Mouse (Mus musculus): ENCODE measurements around the gene Dtx4. TPM values are rescaled to one million over a fixed set of nuclear protein-coding genes. Genes with fewer than 3 reads are reported as not detected.

Dtx4 gene
- polyA plus RNA-seq, 1 experiment from 2014 or later, result 54.9 TPM

DNA sequence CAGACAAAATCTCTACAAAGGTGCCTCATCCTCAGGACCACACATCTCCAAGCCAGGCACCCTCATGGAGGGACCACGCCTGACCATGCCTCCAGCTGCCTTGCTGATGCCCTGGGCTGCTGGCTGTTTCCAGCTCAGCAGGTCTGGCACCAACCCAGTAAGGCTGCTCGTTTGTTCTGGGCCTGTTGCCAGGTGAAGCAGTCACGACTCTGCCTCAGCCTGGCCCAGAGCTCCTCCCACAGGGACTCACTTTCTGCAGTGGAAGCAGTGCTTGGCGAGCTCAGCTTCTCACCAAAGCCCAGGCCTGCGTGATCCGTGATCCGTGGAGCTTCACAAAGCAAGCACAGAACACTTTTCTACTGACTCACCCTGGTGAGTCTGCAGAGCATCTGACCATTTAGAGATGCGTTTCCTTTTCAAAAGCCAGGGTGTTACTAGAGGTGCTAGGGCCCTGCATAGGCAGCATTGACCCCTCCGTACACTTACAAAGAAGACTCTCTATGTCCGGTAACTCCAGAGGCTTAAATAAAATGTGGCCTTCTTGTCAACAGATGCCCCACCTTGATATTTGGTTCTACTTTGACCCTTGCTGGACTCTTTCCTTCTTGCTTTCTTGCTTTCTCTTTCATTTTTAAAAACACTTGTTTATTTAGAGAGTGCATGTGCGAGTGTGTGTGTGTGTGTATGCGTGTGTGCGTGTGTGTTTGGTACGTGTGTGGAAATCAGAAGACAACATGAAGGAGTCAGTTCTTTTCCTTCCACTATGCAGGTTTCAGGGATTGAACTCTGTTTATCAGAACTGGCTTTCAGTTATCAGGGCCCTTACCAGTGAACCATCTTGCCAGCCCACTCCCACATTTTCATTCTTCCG lies 25.6 kb downstream of the Dtx4 start:
- 82% methylated on average over 15 of the region's 15 CpGs for WGBS
- H3K4me3 ChIP-seq, result no peak overlapping the region
- H3K9me3 ChIP-seq (replicated peaks), result no peaks in the 10 kb centered on the region
- no peak for DNase-seq (ENCODE audit: low spot score)
- H3K27ac ChIP-seq (replicated peaks), result no peak overlapping the region
- H3K27me3 ChIP-seq (ENCODE audit: low read depth, poor library complexity, severe bottlenecking), result no peaks in the 10 kb centered on the region
- peaks cover 100% of the 10 kb centered on the region for H3K36me3 ChIP-seq
- H3K4me1 ChIP-seq, result 0 out of 2 replicates have a peak, but pooled peaks cover 3% of the 10 kb centered on the region

- DNase-seq (ENCODE audit: low spot score), result no peak
- Histone ChIP-seq H3K27me3 (ENCODE audit: low read depth, poor library complexity, severe bottlenecking) (no peaks in the 10 kb centered on the region), H3K27ac (replicated peaks) (no peak overlapping the region), H3K4me1 (0 out of 2 replicates have a peak, but pooled peaks cover 3% of the 10 kb centered on the region), H3K9me3 (replicated peaks) (no peaks in the 10 kb centered on the region), H3K4me3 (no peak overlapping the region), H3K36me3 (peaks cover 100% of the 10 kb centered on the region)
- 96% methylated on average over 4 of the region's 4 CpGs for WGBS
Observed at GRCm38 (mm10) chr19:12473951-12474350, 27.3 kb downstream of the Dtx4 start.

DNA sequence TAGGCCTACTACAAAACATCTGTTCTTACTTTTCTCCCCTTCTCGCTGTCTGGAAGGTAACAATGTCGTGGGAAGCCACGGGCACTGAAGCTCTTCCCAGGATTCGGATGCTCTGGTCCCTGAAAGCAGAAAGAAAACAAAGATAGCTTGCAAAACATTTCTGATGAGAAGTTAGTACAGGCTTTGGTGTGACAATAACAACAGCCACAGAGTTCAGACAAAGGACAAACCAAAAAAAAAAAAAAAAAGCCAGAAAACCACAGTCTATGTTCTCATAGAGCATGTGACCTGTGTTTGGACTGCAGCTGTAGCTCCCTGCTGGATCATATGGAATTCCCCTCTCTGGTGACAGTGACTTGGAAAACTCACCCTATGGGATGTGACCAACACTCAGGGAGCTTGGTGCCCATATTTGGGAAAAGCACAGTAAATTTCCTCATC lies 28.0 kb downstream of the Dtx4 start:
- WGBS, result 77% methylated on average over 4 of the region's 4 CpGs
- H3K27ac ChIP-seq (replicated peaks), result no peak overlapping the region
- peaks cover 100% of the 10 kb centered on the region for H3K36me3 ChIP-seq
- DNase-seq (ENCODE audit: low spot score), result no peak
- H3K4me1 ChIP-seq, result 0 out of 2 replicates have a peak, but pooled peaks cover 3% of the 10 kb centered on the region
- H3K4me3 ChIP-seq, result no peak overlapping the region
- H3K9me3 ChIP-seq (replicated peaks), result no peaks in the 10 kb centered on the region
- H3K27me3 ChIP-seq (ENCODE audit: low read depth, poor library complexity, severe bottlenecking), result no peaks in the 10 kb centered on the region

DNA sequence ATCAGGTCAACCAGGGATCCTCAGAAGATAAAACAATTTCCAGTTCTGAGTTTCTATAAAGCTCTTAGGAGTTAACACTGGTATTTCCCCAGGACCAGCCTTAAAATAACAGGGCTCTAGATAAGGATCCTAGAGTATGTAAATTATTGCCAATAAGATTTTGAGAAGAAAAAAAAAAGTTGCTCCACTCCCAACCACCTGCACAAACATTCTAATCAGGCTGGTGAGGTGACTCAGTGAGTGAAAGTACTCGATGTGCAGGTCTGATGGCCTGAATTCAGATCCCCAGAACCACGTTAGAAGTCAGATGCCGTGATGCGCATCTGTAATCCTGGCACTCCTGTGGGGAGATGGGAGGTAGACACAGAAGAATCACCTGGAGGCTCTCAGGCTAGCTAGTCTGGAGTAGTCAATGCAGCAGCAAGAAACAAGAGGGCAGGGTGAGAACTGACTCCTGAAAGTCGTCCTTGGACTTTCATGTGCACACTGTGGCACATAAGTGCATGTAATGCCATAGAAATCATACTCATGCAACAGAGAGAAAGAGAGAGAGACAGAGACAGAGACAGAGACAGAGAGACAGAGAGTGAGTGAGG lies 28.8 kb downstream of the Dtx4 start:
- Histone ChIP-seq H3K4me1 (no peaks in the 10 kb centered on the region), H3K27me3 (ENCODE audit: low read depth, poor library complexity, severe bottlenecking) (no peaks in the 10 kb centered on the region), H3K36me3 (peaks cover 100% of the 10 kb centered on the region), H3K27ac (replicated peaks) (no peak overlapping the region), H3K4me3 (no peak overlapping the region), H3K9me3 (replicated peaks) (no peaks in the 10 kb centered on the region)
- DNase-seq (ENCODE audit: low spot score), result no peak
- WGBS, result 90% methylated on average over 5 of the region's 5 CpGs

GRCm38 (mm10) chr19:12471866-12472265 lies 29.4 kb downstream of the Dtx4 start:
- Histone ChIP-seq H3K27me3 (ENCODE audit: low read depth, poor library complexity, severe bottlenecking) (no peaks in the 10 kb centered on the region), H3K4me3 (no peak overlapping the region), H3K4me1 (no peaks in the 10 kb centered on the region), H3K9me3 (replicated peaks) (no peaks in the 10 kb centered on the region), H3K27ac (replicated peaks) (no peak overlapping the region), H3K36me3 (peaks cover 100% of the 10 kb centered on the region)
- WGBS, result 85% methylated on average over 3 of the region's 3 CpGs
- no peak for DNase-seq (ENCODE audit: low spot score)

GRCm38 (mm10) chr19:12467436-12467835 lies 33.8 kb downstream of the Dtx4 start:
- DNase-seq (ENCODE audit: low spot score), result peak; percentile 55
- 82% methylated on average over 5 of the region's 5 CpGs for WGBS

GRCm38 (mm10) chr19:12466204-12466603 lies 35.0 kb downstream of the Dtx4 start:
- H3K36me3 ChIP-seq, result peaks cover 78% of the 10 kb centered on the region

More at GRCm38 (mm10) chr19:12467436-12467835, 33.8 kb downstream of the Dtx4 start:
- H3K4me1 ChIP-seq, result peaks cover 12% of the 10 kb centered on the region; the same call in 1 of the 2 replicates
- H3K4me3 ChIP-seq, result no peak overlapping the region
- H3K36me3 ChIP-seq, result peaks cover 91% of the 10 kb centered on the region
- peak overlapping the region; percentile 47; the same call in 1 of the 2 replicates for H3K27ac ChIP-seq (replicated peaks)
- H3K27me3 ChIP-seq (ENCODE audit: low read depth, poor library complexity, severe bottlenecking), result no peaks in the 10 kb centered on the region
- H3K9me3 ChIP-seq (replicated peaks), result no peaks in the 10 kb centered on the region

DNA sequence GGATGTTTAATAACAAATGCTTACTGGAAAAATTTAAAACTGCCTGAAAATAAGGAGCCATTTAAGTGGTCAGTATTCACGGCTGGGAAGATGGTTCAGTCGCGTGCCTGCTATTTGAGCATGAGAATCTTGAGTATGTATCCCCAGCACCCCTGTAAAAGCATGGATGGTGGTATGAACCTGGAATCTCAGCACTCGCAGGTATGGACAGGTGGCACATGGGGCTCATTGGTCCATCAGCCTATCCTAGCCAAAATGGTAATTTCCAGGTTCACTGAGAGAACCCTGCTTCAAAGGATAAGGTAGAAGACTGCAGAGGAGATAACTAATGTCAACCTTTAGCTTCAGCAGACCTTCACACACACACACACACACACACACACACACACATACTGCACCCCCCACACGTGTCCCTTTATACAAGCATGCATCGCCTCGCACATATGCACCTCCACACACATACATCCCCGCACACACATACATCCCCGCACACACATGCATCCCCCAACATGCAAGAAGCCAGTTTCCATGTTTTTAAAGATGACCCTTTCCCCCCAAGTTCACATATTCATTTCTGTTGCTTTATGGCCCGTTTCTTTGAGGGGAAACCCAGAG lies 35.6 kb downstream of the Dtx4 start:
- no peaks in the 10 kb centered on the region for H3K27me3 ChIP-seq (ENCODE audit: low read depth, poor library complexity, severe bottlenecking)
- no peak overlapping the region for H3K27ac ChIP-seq (replicated peaks)
- peaks cover 73% of the 10 kb centered on the region for H3K36me3 ChIP-seq
- no peak overlapping the region for H3K4me3 ChIP-seq
- 91% methylated on average over 10 of the region's 10 CpGs for WGBS
- H3K9me3 ChIP-seq (replicated peaks), result no peaks in the 10 kb centered on the region
- peaks cover 12% of the 10 kb centered on the region; the same call in 1 of the 2 replicates for H3K4me1 ChIP-seq
- no peak for DNase-seq (ENCODE audit: low spot score)

More at GRCm38 (mm10) chr19:12466204-12466603, 35.0 kb downstream of the Dtx4 start:
- DNase-seq (ENCODE audit: low spot score), result peak; percentile 53
- Histone ChIP-seq H3K9me3 (replicated peaks) (no peaks in the 10 kb centered on the region), H3K4me1 (peaks cover 12% of the 10 kb centered on the region; the same call in 1 of the 2 replicates), H3K4me3 (no peak overlapping the region), H3K27me3 (ENCODE audit: low read depth, poor library complexity, severe bottlenecking) (no peaks in the 10 kb centered on the region), H3K27ac (replicated peaks) (no peak overlapping the region)
- 34% methylated on average over 7 of the region's 7 CpGs for WGBS

DNA sequence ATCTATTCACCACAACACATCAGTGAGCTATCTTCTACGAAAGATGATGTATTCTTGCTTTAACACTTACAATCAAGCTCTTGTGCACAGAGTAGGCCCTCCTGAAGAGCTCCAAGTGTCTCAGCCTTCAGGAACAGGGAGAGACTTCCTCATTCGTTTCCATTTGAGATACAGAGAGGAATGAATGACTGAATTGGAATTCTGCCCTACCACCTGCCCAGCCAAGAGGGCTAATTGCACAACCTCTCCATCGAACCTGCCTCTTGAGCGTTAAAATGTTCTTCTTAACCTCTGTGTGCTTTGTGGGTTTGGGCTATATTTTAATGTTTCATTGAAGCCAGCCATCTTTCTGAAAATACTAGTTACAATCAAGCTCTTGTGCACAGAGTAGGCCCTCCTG lies 36.6 kb downstream of the Dtx4 start:
- Histone ChIP-seq H3K27ac (replicated peaks) (no peak overlapping the region), H3K4me1 (peaks cover 12% of the 10 kb centered on the region; the same call in 1 of the 2 replicates), H3K9me3 (replicated peaks) (no peaks in the 10 kb centered on the region), H3K27me3 (ENCODE audit: low read depth, poor library complexity, severe bottlenecking) (no peaks in the 10 kb centered on the region), H3K4me3 (no peak overlapping the region), H3K36me3 (peaks cover 63% of the 10 kb centered on the region)
- DNase-seq (ENCODE audit: low spot score), result no peak
- WGBS, result 92% methylated on average over 4 of the region's 4 CpGs

DNA sequence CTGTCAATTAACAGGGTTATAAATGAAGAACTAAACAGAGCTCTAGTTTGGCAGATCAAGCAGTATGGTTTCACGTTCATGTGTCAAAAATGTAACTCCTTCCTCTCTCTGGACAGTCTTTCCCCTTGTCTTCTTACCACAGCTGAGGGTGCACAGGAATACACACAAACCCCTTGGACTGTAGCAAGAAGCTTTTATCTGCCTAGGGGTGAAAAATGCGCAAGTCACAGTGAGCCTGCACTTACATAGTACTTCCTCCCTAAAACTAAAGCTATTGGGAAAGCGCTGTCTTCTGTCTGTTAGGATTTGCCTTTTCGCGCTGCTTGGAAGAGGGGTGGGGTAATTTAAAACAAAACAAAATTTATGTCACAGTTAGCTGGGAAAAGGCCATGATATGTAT lies 37.1 kb downstream of the Dtx4 start:
- 85% methylated on average over 5 of the region's 5 CpGs for WGBS
- peak; percentile 11 for DNase-seq (ENCODE audit: low spot score)
- 0 out of 2 replicates have a peak overlapping the region, but pooled peaks have one; percentile 23 for H3K27ac ChIP-seq (replicated peaks)
- peaks cover 57% of the 10 kb centered on the region for H3K36me3 ChIP-seq
- no peak overlapping the region for H3K4me3 ChIP-seq
- H3K4me1 ChIP-seq, result peaks cover 12% of the 10 kb centered on the region; the same call in 1 of the 2 replicates
- no peaks in the 10 kb centered on the region for H3K9me3 ChIP-seq (replicated peaks)
- no peaks in the 10 kb centered on the region for H3K27me3 ChIP-seq (ENCODE audit: low read depth, poor library complexity, severe bottlenecking)

DNA sequence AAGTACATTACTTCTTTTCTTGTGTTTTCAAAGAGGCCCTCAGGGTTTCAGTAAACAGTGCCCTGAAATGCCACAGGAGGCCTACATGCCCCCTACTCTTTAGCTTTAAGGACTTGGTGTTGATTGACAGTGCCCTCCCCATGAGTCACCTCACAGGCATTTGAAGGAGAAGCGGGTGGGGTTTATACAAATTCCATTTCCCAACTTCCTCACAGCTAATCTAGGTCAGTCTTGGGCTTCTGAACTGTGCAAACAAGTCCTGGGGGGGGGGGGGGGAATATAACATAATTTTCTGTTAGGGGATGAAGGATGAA lies 37.6 kb downstream of the Dtx4 start:
- no peak overlapping the region for H3K4me3 ChIP-seq
- peak; percentile 12 for DNase-seq (ENCODE audit: low spot score)

DNA sequence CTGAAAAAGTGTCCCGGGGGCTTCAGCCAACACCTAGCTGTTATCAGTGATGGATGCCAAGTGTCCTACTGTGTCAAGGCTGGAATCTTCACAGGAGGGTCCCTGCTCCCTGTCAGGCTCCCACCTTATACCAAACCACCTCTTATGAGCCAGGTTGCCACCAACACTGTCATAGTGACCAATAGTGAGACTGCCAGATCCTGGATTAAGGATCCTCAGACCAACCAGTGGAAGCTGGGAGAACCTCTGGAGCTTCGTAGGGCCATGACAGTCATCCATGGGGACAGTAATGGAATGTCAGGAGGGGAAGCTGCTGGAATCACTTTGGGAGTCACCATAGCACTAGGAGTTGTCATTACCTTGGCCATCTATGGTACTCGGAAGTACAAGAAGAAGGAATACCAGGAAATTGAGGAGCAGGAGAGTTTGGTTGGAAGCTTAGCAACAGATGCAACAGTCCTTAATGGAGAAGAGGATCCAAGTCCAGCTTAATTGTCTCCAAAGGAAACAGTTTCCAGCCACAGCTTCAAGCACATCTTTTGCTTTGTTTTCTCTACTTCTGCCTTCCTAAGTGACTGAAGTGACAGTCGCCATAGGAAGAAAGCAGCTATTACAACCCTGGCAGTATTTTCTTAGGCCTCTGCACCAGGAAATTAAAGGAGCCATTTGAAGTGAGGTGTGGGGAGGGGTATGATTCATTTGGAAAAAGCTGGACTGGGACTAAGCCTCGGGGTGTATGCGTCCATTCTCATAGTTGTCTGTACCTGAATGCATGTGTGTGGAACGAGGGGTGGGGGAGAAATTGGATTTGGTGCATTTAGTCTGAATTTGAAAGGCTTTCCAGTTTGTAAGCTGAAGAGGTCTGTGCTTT lies 38.2 kb downstream of the Dtx4 start:
- peaks cover 47% of the 10 kb centered on the region for H3K36me3 ChIP-seq
- H3K4me3 ChIP-seq, result no peak overlapping the region
- H3K27me3 ChIP-seq (ENCODE audit: low read depth, poor library complexity, severe bottlenecking), result no peaks in the 10 kb centered on the region
- H3K27ac ChIP-seq (replicated peaks), result no peak overlapping the region
- 77% methylated on average over 7 of the region's 7 CpGs for WGBS
- H3K9me3 ChIP-seq (replicated peaks), result no peaks in the 10 kb centered on the region
- H3K4me1 ChIP-seq, result peaks cover 12% of the 10 kb centered on the region; the same call in 1 of the 2 replicates
- peak; percentile 10 for DNase-seq (ENCODE audit: low spot score)

More for the DNA sequence above, 37.6 kb downstream of the Dtx4 start:
- H3K4me1 ChIP-seq, result peaks cover 12% of the 10 kb centered on the region; the same call in 1 of the 2 replicates
- 24% methylated on average over 1 of the region's 1 CpGs for WGBS
- no peak overlapping the region for H3K27ac ChIP-seq (replicated peaks)
- H3K27me3 ChIP-seq (ENCODE audit: low read depth, poor library complexity, severe bottlenecking), result no peaks in the 10 kb centered on the region
- peaks cover 53% of the 10 kb centered on the region for H3K36me3 ChIP-seq
- no peaks in the 10 kb centered on the region for H3K9me3 ChIP-seq (replicated peaks)

Measured in midbrain, embryonic 10.5 days (tissue).